Mouse (Mus musculus): Measurements from ENCODE around the gene Tbc1d10c. TPM values are rescaled to one million over a fixed set of nuclear protein-coding genes. Genes with fewer than 3 reads are reported as not detected.

Tbc1d10c gene
- total RNA-seq, 2 experiments from 2014 or later: 1.5 to 1.9 TPM

DNA sequence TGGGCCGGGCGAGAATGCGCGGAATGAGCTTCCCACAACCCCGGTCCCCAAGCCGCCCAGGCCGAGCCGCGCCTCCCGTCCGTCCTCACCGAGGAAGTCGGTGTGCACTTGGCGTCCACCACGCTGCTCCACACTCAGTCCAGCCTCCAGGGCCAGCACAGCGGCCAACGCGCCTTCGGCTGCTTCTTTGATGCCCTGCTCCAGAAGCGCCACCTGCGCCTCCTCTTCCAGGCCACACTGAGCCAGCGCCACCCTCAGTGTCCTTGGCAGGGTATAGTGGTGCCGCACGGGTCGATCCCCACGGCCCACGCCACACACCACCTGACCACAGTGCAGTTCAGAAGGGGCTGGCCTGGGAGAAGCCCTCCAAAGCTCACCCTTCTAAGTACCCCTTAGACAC, 21.3 kb downstream of the Tbc1d10c start:
- intact Hi-C loops (cut with DNase I): loop anchor here (1.0 to 5.0 kb wide), 3 partner anchors 17 to 61 kb away; partner anchors contain the start of genes Pold4 and Rad9a

GRCm38 (mm10) chr19:4169378-4169784, 21.7 kb downstream of the Tbc1d10c start:
- intact Hi-C loops (cut with DNase I): loop anchor here (1.0 to 5.0 kb wide), 2 partner anchors 33 to 62 kb away; partner anchors contain the start of genes Pold4 and Rad9a

More for the DNA sequence above, 21.3 kb downstream of the Tbc1d10c start:
- DNase-seq (ENCODE audit: low spot score in 2 of 2): no peak

DNA sequence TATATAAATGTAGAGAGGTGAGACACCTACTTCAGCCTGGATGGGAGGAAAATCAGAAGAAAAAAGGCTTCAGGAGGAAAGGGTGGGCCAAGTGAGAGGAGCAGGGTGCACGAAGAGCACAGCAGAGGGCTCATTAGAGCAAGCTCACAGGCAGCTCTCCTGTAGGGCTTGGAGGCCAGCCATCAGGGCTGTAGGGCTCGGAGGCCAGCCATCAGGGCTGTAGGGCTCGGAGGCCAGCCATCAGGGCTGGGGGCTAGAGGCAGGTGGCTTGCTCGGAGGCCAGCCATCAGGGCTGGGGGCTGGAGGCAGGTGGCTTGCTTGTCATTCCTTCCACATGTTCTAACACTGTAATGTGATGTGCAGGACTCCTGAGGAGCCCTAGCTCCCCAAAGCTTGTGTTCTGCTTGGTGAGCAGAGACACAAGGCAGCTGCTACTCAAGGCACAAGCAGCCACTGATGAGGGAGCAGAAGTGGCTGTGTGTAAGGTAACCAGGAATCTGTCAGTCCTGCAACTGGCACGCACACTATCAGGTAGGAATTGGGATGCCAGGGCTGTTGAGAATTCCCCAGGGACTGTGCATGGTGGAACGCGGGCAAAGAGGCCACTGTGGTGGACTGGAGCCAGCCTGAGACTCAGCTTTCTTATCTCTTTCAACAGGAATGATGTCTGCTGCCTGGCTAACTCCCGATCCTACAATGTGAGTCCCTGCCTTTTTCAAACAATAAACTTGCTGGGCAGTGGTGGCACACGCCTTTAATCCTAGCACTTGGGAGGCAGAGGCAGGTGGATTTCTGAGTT, 24.2 kb downstream of the Tbc1d10c start:
- intact Hi-C loops (cut with DNase I): loop anchor here (5.0 kb wide), 1 partner anchor 35 kb away; the partner anchor contains the start of gene Rad9a
- DNase-seq (ENCODE audit: low spot score in 2 of 2): no peak

More at GRCm38 (mm10) chr19:4169378-4169784, 21.7 kb downstream of the Tbc1d10c start:
- peak; percentile 100 for DNase-seq (ENCODE audit: low spot score in 2 of 2)

GRCm38 (mm10) chr19:4164721-4165120, 26.4 kb downstream of the Tbc1d10c start:
- intact Hi-C loops (cut with DNase I): loop anchor here (5.0 kb wide), 1 partner anchor 38 kb away; the partner anchor contains the start of gene Rad9a
- DNase-seq (ENCODE audit: low spot score in 2 of 2): no peak

GRCm38 (mm10) chr19:4164100-4164499, 27.0 kb downstream of the Tbc1d10c start:
- intact Hi-C loops (cut with DNase I): no loop called here
- no peak for DNase-seq (ENCODE audit: low spot score in 2 of 2)

DNA sequence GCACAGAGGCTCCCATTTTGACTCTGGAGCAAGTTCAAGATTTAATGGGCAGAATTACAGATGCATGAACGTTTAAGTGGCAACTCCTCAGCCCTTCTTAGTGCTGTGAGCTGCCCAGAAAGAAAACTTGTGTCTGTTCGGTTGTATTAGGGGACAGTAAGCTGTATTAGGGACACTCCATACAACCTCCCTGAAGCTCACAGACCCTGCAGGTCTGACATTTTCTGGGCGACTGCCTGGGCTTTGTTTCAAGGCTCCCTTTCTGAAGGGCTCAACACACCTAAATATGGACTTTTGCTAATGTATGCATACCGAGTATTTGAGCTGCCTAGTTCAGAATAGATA, 27.6 kb downstream of the Tbc1d10c start:
- intact Hi-C loops (cut with DNase I): loop anchor here (2.0 kb wide), 2 partner anchors 15 to 39 kb away; partner anchors contain the start of genes Aip and Coro1b

GRCm38 (mm10) chr19:4162646-4163542, 28.2 kb downstream of the Tbc1d10c start, which contains the start of gene Rps6kb2:
TSS of gene Rps6kb2 (minus strand) at chr19:4163354.
- intact Hi-C loops (cut with DNase I): loop anchor here (2.0 kb wide), 2 partner anchors 14 to 38 kb away; partner anchors contain the start of genes Aip and Coro1b
- peak; percentile 96 to 98 for DNase-seq (ENCODE audit: low spot score in 2 of 2)

More for the DNA sequence above, 27.6 kb downstream of the Tbc1d10c start:
- no peak for DNase-seq (ENCODE audit: low spot score in 2 of 2)

GRCm38 (mm10) chr19:4159049-4159448, 32.0 kb downstream of the Tbc1d10c start:
- intact Hi-C loops (cut with DNase I): no loop called here
- DNase-seq (ENCODE audit: low spot score in 2 of 2): no peak

- no peak for DNase-seq (ENCODE audit: low spot score in 2 of 2)
- intact Hi-C loops (cut with DNase I): no loop called here
Observed at GRCm38 (mm10) chr19:4156771-4157170, 34.3 kb downstream of the Tbc1d10c start.

DNA sequence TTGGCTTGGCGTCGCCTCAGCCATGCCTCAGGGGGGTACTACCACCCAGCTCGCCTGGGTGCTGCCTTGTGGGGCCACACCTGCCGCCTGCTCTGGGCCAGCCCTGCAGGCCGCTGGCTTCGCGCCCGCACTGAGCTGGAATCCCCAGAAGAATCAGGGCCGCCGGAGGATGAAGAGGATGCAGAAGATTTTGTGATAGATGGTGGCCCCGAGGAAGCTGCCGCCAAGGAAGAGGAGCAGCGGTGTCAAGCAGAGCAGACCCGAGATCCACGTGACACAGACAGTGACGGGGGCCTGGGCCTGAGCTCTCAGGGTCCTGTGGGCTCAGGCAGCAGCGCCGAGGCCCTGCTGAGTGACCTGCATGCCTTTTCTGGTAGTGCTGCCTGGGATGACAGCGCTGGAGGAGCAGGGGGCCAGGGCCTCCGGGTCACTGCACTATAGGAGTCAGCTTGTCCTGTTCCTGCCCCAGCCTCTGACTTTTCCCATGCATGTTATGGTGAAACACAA, 35.0 kb downstream of the Tbc1d10c start:
- DNase-seq (ENCODE audit: low spot score in 2 of 2): no peak
- intact Hi-C loops (cut with DNase I): no loop called here

- intact Hi-C loops (cut with DNase I): no loop called here
- DNase-seq (ENCODE audit: low spot score in 2 of 2): no peak
Observed at GRCm38 (mm10) chr19:4155223-4156072, 35.6 kb downstream of the Tbc1d10c start.

DNA sequence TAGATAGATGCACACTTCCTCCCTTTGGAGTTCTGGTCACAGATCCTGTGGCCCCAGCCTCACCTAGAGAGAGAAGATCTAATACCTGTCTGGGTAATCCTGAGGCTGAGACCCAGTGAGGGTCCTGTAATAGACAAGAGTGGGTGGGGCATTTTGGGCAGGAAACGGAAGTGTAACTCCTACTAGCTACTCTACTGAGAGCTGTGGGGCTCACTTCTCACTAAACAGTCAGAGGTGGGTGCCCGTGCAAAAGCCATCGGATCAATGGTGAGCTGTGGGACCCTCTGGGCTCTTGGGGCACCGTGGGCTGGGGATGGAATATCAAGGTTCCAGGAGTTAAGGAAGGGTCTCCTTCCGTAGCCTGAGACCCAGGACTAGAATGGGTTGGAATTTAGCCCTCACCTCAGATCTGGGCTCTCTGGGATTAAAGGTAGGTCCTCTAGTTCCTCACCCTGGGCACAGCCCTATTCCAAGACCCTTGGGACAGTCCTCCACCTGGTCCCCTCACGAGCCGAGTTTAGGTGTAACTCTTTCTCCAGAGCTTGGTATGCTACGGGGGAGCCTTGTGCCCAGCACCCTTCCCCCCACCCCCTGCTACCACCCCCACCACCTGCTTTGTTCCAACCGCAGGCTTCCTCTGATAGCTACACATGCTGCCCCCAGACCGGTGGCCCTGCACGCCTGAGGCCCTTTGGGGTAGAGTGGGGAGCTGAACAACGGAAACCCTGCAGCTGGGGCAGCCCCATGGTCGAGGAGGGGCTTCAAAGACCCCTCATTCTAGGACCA, 36.5 kb downstream of the Tbc1d10c start:
- no peak for DNase-seq (ENCODE audit: low spot score in 2 of 2)
- intact Hi-C loops (cut with DNase I): no loop called here

- DNase-seq (ENCODE audit: low spot score in 2 of 2): no peak
- intact Hi-C loops (cut with DNase I): no loop called here
Observed at GRCm38 (mm10) chr19:4153232-4153654, 37.8 kb downstream of the Tbc1d10c start, which contains the start of gene Ptprcap. TSS of gene Ptprcap (plus strand) at chr19:4153604.

DNA sequence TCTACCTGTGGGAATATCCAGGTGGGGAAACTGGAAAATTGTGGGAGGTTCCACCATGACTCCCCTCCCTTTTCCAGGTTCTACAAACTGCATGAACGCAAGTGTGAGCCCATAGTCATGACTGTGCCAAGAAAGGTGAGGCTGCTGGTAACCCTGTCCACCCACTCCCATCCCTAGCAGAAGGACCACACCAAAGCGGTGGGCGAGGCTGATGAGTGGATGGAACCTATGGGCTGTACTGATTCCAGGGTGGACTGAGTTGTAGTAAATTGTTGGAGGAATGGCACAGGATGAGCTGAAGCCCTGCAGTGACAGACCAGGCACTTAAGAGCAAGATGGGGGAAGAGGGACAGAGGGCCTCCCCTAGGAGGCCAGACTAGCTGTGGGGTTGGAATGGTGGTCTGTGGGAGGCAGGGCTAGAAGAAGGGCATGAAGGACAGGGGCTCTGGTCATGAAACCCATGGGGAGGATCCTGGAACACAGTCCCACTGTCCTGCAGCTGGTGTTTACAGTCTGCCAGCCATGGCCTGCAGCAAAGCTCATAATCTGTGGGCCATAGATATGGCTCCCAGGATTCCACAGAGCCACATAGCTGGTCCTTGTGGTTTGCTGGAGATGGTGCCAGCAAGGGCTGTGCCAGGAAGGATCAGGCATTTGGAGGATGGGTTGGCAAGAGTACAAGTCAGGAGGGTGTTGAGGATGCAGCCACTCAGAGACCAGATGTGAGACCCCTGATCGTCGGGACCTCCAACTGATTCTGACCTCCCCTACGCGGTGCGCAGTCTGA, 38.4 kb downstream of the Tbc1d10c start:
- no peak for DNase-seq (ENCODE audit: low spot score in 2 of 2)
- intact Hi-C loops (cut with DNase I): no loop called here

DNA sequence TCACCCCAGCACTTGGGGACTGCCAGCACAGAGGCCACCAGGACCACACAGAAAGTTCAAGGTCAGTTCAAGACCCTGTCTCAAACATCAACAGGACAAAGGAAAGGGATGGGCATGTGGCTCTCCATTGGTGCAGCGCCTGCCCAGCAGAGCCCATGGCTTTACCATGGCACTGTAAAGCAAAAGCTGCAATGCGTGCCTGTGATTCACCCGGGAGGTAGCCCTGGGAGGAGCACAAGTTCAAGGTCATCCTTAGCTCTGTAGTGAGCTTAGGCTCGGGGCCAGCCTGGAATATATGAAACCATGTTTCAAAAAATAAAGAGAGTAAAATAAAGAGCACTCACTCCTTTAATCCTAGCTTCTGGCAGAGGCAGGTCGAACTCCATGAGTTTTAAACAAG, 39.2 kb downstream of the Tbc1d10c start:
- no peak for DNase-seq (ENCODE audit: low spot score in 2 of 2)
- intact Hi-C loops (cut with DNase I): no loop called here

- intact Hi-C loops (cut with DNase I): no loop called here
- DNase-seq (ENCODE audit: low spot score in 2 of 2): no peak
Observed at GRCm38 (mm10) chr19:4151488-4151860, 39.6 kb downstream of the Tbc1d10c start.

Data from left cerebral cortex, postnatal 36 days (tissue).